Mouse (Mus musculus) kidney, postnatal 10 days (tissue): ENCODE data around the gene Fam129c.
A peak's percentile ranks its signal among the peaks of the same experiment; 100 is the strongest.

Experiments
- DNase-seq: peaks from one replicate; pipeline ENCODE4 v3.0.0; 2021; ENCODE audit warnings: mixed read lengths

The Fam129c gene

GRCm38 (mm10) chr8:71575020-71575419 is 22.4 kb upstream of the Fam129c start:
- DNase-seq, result no peak

DNA sequence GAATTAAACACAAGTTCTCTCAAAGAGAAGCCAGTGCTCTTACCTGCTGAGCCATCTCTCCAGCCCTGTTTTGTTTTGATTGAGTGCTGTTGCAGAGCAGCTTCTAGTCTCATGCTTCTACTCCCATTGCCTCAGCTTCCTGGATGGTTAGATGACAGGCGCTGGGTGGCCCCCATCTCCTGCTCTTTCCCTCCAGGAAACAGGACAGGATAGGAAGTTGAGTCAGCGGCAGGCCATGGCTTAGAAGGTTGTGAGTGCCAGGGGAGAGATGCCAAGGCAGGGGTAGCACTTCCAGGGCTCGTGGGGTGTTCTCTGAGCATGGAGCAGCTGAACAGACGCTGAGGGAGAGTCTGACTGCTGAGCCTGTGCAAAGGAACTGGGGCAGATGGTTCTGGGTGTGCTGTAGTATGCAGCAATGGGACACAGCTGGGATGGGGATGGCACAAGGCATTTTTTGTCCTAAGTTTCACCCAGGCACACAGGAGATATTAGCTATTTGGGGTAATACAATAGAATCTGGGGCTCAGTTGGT is 19.5 kb upstream of the Fam129c start:
- no peak for DNase-seq

DNA sequence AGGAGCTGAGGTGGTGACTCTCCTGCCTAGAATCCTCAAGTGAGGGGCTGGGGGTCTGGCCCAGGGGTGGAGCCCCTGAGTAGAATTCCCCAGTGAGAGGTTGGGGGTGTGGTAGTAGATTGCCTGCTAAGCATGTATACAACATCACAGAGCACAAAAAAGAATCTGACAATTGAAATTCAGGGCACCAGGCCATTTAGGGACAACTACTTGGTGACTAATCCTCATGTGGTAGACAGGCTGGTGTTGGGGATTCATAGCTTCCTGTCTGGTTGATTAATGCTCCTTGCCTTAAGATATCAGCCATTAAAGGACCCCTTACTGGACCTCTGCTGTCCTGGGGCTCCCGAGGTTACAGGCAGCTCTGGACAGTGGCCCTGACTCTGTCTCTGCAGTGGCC is 18.4 kb upstream of the Fam129c start:
- no peak for DNase-seq

- no peak for DNase-seq
Measured at GRCm38 (mm10) chr8:71579476-71579875, 18.0 kb upstream of the Fam129c start.

- DNase-seq, result no peak
Measured at GRCm38 (mm10) chr8:71580201-71580600, 17.2 kb upstream of the Fam129c start.

DNA sequence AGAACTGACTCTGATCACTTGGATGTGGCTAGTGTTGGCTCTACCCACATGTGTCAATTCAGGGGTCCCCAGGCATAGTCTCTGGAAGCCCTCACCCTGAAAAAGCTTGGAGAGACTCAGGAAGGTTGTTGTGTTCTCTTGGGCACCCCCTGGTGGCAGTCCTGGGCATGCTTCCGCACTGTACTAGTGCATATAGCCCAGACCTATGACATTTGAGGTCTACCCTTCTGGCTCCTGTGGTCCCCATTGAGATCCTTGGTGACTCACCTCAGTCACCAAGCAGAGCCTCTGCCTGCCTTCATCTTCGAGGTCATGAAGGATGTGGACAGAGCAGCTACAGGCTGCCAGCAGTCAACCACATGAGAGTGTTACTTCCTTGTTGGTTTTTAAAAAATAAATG is 10.6 kb upstream of the Fam129c start:
- peak; percentile 75 for DNase-seq

GRCm38 (mm10) chr8:71588762-71589161 is 8.7 kb upstream of the Fam129c start:
- no peak for DNase-seq

- DNase-seq, result no peak
Measured at GRCm38 (mm10) chr8:71591017-71591416, 6.4 kb upstream of the Fam129c start.

- DNase-seq, result peak; percentile 98
Measured at GRCm38 (mm10) chr8:71591471-71592373, 5.7 kb upstream of the Fam129c start, which contains the start of gene Pgls. Gene Pgls (plus strand): TSS chr8:71592176.

DNA sequence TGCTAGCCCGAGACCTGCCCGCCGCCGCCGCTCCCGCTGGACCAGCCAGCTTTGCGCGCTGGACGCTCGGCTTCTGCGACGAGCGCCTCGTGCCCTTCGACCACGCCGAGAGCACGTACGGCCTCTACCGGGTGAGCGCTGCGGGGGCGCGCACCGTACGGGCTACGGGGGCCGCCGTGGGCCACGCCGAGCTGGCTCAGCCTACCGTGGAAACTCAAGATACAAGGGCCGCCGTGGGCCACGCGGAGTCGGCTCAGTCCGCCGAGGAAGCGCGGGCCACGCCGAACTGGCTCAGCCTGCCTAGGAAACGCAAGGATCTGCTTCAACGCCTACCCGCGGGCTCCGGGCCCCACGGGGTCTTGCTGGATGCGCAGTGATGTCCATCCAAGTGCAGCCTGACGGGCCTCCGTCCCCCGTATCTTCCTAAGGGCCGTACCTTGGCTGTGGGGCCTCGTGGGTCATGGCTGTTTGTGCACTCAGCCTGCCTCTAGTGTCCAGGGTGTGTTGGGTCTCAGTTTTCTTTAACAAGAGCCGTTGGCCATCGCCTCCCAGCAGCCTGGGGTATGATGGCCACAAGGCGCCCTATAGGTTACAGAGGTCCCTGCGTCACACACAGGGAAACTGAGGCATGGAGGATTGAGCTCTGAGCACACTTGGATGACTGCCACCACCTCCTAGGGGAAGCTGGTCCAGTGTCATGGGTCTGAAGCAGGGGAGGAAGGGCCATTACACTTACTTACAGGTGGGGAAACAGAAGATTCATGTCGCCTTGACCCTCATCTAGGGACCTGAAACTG is 4.9 kb upstream of the Fam129c start:
- DNase-seq, result peak; percentile 88

GRCm38 (mm10) chr8:71593556-71594323 is 3.7 kb upstream of the Fam129c start:
- DNase-seq, result peak; percentile 52

DNA sequence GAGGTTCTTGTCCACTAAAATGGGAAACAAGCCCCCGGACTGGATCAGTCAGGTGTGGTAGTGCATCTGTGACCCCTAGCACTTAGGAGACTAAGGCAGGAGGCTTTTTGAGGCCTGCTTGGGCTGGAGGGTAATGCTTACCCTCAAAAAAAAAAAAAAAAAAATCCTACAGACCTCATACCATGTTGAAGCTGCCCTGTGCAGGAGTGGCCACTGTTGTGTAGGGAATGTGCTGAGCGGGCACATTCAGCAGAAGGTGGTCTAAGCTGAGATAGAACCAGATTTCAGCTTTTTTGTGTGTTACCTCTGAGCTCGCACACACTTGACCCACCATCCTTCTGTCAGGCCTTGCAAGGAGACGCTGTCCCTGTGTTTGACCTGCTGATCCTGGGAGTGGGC is 3.1 kb upstream of the Fam129c start:
- no peak for DNase-seq

DNA sequence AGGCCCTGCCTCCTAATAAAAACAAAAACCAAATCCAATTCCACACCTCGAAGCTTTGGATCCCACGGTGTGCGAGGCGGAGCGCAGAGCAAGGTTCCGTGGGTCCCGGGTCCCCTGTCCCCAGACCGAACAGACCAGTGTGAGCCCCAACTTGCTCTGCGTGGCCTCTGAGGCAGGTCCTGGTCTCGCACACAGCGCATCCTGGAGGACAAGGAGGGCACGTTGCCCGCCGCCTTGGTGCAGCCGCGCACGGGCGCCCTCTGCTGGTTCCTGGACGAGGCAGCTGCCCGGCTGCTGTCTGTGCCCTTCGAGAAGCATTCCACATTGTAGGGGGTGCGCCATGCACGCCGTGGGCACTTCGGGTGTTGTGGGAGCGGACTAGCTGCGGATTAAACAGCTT is 1.6 kb upstream of the Fam129c start:
- DNase-seq, result peak; percentile 95

- no peak for DNase-seq
Measured at GRCm38 (mm10) chr8:71596384-71596783, 1.1 kb upstream of the Fam129c start.

DNA sequence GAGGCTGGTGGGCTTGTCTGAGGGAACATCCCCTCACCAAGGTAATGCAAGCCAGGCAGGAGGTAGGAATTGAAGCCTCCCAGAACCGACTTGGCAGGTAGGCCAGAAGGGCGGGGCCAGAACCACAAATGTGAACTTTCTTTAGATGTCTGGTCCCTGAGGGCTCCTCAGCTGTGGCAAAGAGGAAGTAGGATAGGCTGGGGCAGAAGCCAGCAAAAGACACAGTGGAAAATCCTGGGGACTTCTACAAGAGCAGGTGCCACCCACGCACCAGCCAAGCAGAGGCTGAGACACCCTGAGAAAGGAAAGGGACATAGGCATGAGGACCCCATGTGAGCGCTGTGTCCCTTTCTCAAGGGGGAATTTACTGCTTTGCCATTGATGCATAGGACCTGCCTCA is 650 bp upstream of the Fam129c start:
- DNase-seq, result no peak

DNA sequence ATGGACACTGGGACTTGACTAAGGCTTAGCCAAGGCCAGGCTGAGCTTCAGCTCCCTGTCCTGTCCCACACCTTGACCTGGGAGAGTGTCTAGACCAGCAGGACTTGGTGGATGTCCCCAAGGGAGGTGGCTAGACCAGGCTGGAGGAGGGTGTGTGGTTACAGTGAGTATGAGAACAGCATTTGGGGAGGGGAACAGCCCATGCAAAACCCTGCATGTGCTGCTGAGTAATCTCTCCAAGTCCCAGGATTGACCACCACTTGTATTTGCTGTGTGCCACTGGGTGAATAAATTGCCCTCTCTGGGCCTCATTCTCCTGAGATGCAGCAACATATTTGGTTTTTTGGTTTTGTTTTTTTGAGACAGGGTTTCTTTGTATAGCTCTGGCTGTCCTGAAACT is 927 bp downstream of the Fam129c start:
- DNase-seq, result no peak

- DNase-seq, result no peak
Measured at GRCm38 (mm10) chr8:71598841-71599240, 1.4 kb downstream of the Fam129c start.

- peak; percentile 33 for DNase-seq
Measured at GRCm38 (mm10) chr8:71601939-71602665, 4.7 kb downstream of the Fam129c start.

GRCm38 (mm10) chr8:71602666-71603334 is 5.4 kb downstream of the Fam129c start:
- DNase-seq, result peak; percentile 91

DNA sequence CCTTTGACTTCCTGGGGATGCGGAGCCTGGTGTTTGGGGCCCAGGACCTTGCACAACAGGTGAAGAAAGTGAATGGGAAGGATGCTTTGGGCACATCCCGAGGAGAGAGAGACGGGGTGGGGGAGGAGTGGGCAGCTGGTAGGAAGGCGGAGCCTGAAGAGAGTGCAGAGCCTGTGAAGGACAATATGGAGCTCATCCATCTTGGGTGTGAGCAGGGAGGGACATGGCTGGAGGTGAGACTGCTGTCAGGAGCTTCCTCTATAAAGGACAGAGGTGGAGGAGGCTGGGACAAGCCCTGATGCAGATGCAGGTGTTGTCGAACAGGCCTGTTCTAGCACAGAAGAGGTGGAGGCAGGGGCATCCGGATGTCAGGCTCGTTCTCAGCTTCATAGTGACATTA is 6.6 kb downstream of the Fam129c start:
- no peak for DNase-seq
